Mouse (Mus musculus) gastrocnemius, adult 2 months (tissue): ENCODE results near the gene Fgd3. TPM values are rescaled to one million over a fixed set of nuclear protein-coding genes. Genes with fewer than 3 reads are reported as not detected.

ENCODE experiments used
- DNase-seq: peaks from one replicate; pipeline ENCODE4 v3.0.0; 2022
- H3K27ac ChIP-seq: fragments of 200-600 bp; 2 replicates; pipeline ENCODE4 v1.8.1; 2022; ENCODE audit warnings: mild to moderate bottlenecking
- H3K4me3 ChIP-seq: fragments of 200-600 bp; 2 replicates; pipeline ENCODE4 v1.8.1; 2022; ENCODE audit warnings: mild to moderate bottlenecking, moderate library complexity
- CTCF ChIP-seq: fragments of 200-600 bp; IDR thresholded peaks from 2 replicates; pipeline ENCODE4 v1.8.1; 2022; ENCODE audit warnings: antibody characterized with exemption, mild to moderate bottlenecking, moderate library complexity
- intact Hi-C: fragments of 180-260 bp; cut with DNase I; formaldehyde crosslinking; loops from one replicate; pipeline ENCODE4 v1.15.1; 2025
- total RNA-seq, 2 experiments: library from RNA; stranded (reverse); gene quantifications; 2 replicates each; pipeline ENCODE4 v1.2.3; 2021

Fgd3 gene
- total RNA-seq, 2 experiments from 2014 or later, result 0.97 to 1.1 TPM

- TF ChIP-seq CTCF, result no peak
- Histone ChIP-seq H3K4me3 (no peak overlapping the region), H3K27ac (peak overlapping the region; percentile 63)
- peak; percentile 72 for DNase-seq
- intact Hi-C loops, result no loop called here
Measured at GRCm38 (mm10) chr13:49352581-49353159, 32.6 kb upstream of the Fgd3 start.

GRCm38 (mm10) chr13:49349836-49350505 is 29.9 kb upstream of the Fgd3 start:
- no peak for DNase-seq
- no peak overlapping the region for H3K27ac ChIP-seq
- intact Hi-C loops, result no loop called here
- TF ChIP-seq CTCF, result no peak
- no peak overlapping the region for H3K4me3 ChIP-seq

- Histone ChIP-seq H3K27ac (0 out of 2 replicates have a peak overlapping the region, but pooled peaks have one; percentile 21), H3K4me3 (no peak overlapping the region)
- TF ChIP-seq CTCF, result no peak
- no peak for DNase-seq
- intact Hi-C loops, result no loop called here
Measured at GRCm38 (mm10) chr13:49349335-49349734, 29.2 kb upstream of the Fgd3 start.

GRCm38 (mm10) chr13:49348522-49348921 is 28.4 kb upstream of the Fgd3 start:
- Histone ChIP-seq H3K4me3 (no peak overlapping the region), H3K27ac (no peak overlapping the region)
- no peak for DNase-seq
- intact Hi-C loops, result no loop called here
- no peak for TF ChIP-seq CTCF

- intact Hi-C loops, result no loop called here
- no peak for TF ChIP-seq CTCF
- DNase-seq, result peak; percentile 89
- peak overlapping the region; percentile 67 for H3K27ac ChIP-seq
- peak overlapping the region; percentile 1; the same call in 1 of the 2 replicates for H3K4me3 ChIP-seq
Measured at GRCm38 (mm10) chr13:49345476-49345875, 25.4 kb upstream of the Fgd3 start.

- no peak for DNase-seq
- TF ChIP-seq CTCF, result no peak
- intact Hi-C loops, result no loop called here
- Histone ChIP-seq H3K27ac (peak overlapping the region; percentile 67), H3K4me3 (peak overlapping the region; percentile 85)
Measured at GRCm38 (mm10) chr13:49344567-49344966, 24.5 kb upstream of the Fgd3 start.

- no peak for TF ChIP-seq CTCF
- Histone ChIP-seq H3K4me3 (peak overlapping the region; percentile 85), H3K27ac (peak overlapping the region; percentile 90)
- DNase-seq, result no peak
- intact Hi-C loops, result no loop called here
Measured at GRCm38 (mm10) chr13:49342723-49343100, 22.6 kb upstream of the Fgd3 start.

- Histone ChIP-seq H3K27ac (peak overlapping the region; percentile 90), H3K4me3 (peak overlapping the region; percentile 85)
- no peak for DNase-seq
- no peak for TF ChIP-seq CTCF
- intact Hi-C loops, result loop anchor here (2.0 kb wide), 1 partner anchor 17 kb away; no protein-coding TSS in a partner anchor
Measured at GRCm38 (mm10) chr13:49341831-49342722, 22.0 kb upstream of the Fgd3 start.

GRCm38 (mm10) chr13:49341012-49341830 is 21.1 kb upstream of the Fgd3 start, which contains the start of gene Bicd2:
Gene Bicd2, plus strand, starts transcription at chr13:49341585.
- H3K27ac ChIP-seq, result peak within 1 kb of the TSS; percentile 90
- DNase-seq, result peak; percentile 97
- intact Hi-C loops, result loop anchor here (2.0 kb wide), 1 partner anchor 16 kb away; no protein-coding TSS in a partner anchor
- H3K4me3 ChIP-seq, result peak within 1 kb of the TSS; percentile 85
- peak; percentile 11 for TF ChIP-seq CTCF

- Histone ChIP-seq H3K4me3 (no peak overlapping the region), H3K27ac (no peak overlapping the region)
- DNase-seq, result peak; percentile 67
- peak; percentile 85 for TF ChIP-seq CTCF
- intact Hi-C loops, result loop anchor here (1.0 kb wide), 1 partner anchor 42 kb away; no protein-coding TSS in a partner anchor
Measured at GRCm38 (mm10) chr13:49338893-49339546, 18.9 kb upstream of the Fgd3 start.
